Mouse (Mus musculus) liver, adult 2 months (tissue): Measurements from ENCODE around the gene Marcksl1.

Experiments
- CTCF ChIP-seq: fragments of 200-500 bp; IDR thresholded peaks from 2 replicates; pipeline ENCODE4 v1.5.1; 2011; ENCODE audit warnings: low read depth, low read length, control low read depth
- POLR2A ChIP-seq: fragments of 200-500 bp; IDR thresholded peaks from 2 replicates; pipeline ENCODE4 v1.6.1; 2011; ENCODE audit warnings: low read length, control low read depth; ENCODE audit not compliant: insufficient read depth; ENCODE audit errors: extremely low read depth

DNA sequence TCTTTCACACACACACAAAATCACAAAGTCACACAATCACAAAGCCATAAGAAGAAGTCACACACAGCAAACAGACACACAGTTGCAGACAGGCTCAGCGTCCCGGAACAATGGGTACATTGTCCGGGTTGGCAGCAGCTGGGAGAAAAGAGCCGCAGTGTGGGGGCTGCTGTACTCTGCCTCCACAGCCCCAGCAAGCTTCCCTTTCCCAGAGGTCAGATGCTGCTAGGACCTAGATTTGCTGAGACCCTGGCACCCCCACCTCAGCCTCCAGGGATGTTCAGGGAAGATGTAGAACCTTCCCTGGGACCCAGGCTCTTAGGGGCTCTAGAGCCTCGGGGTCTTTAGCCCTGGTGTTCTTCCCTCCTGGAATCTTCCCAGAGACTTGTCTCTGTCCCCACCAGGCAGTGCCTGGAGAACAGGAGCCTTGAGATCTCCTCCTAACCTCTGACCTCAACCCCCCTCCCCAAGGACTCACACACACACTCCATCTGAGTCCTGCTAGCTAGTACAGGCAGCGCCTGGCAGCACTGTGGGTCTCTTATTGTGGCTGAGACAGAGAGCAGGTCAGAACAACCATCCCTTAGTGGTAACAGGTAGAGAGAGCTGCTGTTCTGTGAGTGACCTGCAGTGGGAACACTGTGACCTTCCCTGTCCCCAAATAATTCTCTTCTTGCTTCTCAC is 1.8 kb upstream of the Marcksl1 start:
- no peak for TF ChIP-seq POLR2A
- TF ChIP-seq CTCF, result no peak
